Mouse (Mus musculus): ENCODE data around the gene Mpped1. TPM values are rescaled to one million over a fixed set of nuclear protein-coding genes. Genes with fewer than 3 reads are reported as not detected.

Mpped1 gene
- total RNA-seq, 2 experiments from 2014 or later: not detected

DNA sequence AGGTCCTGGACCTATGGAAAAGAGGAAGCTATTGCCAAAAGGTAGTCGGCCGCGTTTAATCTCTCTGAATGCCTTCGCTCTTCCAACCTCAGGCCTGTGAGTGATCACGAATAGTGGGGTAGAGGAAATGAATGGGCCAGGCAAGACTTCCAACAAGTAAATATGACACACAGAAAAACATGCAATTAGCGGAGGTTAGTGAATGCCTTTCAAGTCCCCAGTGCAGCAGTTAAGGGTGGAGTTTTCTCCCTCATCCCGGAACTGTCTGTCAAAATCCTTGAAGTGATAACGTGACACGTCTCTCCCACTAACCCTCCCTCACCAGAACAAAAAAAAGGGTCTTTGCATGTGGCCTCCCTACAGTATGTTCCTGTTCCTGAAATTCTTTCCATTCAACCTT lies 3.0 kb downstream of the Mpped1 start:
- intact Hi-C loops (cut with DNase I): no loop called here
- DNase-seq: no peak

DNA sequence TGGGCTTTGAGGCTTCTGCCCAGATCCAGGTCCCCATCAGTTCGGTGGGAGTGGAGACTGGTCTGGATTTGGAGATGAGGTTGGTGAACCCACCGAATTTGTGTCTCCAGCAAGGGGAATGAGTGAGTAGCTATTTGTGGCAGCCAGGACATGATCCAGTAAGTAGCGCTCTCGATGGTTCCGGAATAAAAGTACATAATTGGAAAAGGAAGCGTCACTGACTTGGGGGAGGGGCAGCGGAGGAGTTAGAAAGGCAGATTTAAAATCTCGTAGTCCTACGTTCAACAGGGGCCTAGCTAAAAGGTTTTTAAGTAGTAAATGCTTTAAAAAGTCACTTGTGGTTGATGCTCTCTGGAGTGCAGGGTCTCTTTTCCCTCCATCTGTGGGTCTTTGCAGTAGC lies 5.5 kb downstream of the Mpped1 start:
- intact Hi-C loops (cut with DNase I): no loop called here
- DNase-seq: no peak

- intact Hi-C loops (cut with DNase I): no loop called here
- DNase-seq: no peak
These were observed 9.8 kb downstream of the Mpped1 start for GRCm38 (mm10) chr15:83789046-83789445.

GRCm38 (mm10) chr15:83796924-83797323 lies 17.7 kb downstream of the Mpped1 start:
- DNase-seq: no peak
- intact Hi-C loops (cut with DNase I): no loop called here

DNA sequence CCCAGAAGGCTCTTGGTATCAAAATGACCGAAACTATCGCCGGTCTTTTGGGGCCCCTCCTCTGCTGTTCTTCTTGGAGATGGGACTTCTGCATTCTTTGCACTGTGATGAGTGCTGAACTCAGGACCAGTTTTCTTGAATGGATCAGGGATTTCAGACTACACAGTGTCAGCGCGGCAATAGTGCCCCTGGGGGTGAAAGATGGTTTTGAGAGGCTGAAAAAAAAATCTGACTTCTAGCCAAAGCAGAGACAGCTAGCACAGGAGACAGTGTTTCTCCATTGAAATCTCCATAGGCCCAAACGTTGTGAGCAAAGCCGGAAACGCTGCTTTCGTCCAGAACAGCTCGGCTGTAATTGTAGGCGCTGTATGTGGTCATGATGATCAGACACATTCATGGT lies 19.7 kb downstream of the Mpped1 start:
- intact Hi-C loops (cut with DNase I): no loop called here
- DNase-seq: no peak

GRCm38 (mm10) chr15:83801011-83801410 lies 21.7 kb downstream of the Mpped1 start:
- DNase-seq: no peak
- intact Hi-C loops (cut with DNase I): no loop called here

GRCm38 (mm10) chr15:83814106-83814505 lies 34.8 kb downstream of the Mpped1 start:
- no peak for DNase-seq
- intact Hi-C loops (cut with DNase I): no loop called here

- no peak for DNase-seq
- intact Hi-C loops (cut with DNase I): no loop called here
These were observed 48.7 kb downstream of the Mpped1 start for GRCm38 (mm10) chr15:83828011-83828410.

- DNase-seq: no peak
- intact Hi-C loops (cut with DNase I): no loop called here
These were observed 50.0 kb downstream of the Mpped1 start for GRCm38 (mm10) chr15:83829226-83829625.

DNA sequence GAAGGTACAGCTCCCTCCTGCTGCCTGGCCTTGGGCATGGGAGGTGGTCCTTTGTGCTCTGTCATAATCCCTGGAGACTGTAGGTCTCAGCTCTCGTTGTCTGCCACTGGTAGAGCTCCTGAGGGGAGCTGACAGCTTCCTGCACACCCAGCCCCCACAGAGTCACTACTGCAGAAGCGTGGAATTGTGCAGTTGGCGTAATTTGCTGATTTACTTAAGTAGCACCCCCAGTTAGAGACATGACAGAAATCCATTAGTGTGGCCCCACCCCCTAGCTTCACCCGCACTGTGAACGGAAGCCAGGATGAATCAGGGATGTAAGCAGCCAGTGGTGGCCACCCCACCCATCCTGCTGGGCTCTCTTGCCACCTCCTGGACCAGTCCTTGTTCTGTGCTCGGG lies 53.0 kb downstream of the Mpped1 start:
- no peak for DNase-seq
- intact Hi-C loops (cut with DNase I): no loop called here

GRCm38 (mm10) chr15:83840950-83841719 lies 61.9 kb downstream of the Mpped1 start:
- DNase-seq: no peak
- intact Hi-C loops (cut with DNase I): no loop called here

DNA sequence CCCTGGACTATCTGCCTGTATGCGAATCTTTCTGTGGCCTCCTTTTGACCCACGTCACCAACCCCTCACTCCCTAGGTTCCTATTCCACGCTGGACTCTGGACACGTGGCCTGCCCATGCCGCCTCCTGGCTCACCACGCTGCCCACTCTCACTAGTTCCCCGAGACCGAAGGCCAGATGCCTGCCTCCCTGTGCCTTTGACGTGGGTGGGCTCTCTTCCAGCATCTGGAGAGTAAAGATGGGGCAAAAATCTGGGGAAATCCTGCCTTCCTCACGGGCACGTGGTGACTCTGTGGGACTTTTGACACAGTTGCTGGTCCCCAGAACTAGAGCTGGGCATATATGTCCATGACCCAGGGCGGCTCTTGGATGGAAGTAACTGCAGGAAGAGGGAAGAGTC lies 63.2 kb downstream of the Mpped1 start:
- intact Hi-C loops (cut with DNase I): no loop called here

DNA sequence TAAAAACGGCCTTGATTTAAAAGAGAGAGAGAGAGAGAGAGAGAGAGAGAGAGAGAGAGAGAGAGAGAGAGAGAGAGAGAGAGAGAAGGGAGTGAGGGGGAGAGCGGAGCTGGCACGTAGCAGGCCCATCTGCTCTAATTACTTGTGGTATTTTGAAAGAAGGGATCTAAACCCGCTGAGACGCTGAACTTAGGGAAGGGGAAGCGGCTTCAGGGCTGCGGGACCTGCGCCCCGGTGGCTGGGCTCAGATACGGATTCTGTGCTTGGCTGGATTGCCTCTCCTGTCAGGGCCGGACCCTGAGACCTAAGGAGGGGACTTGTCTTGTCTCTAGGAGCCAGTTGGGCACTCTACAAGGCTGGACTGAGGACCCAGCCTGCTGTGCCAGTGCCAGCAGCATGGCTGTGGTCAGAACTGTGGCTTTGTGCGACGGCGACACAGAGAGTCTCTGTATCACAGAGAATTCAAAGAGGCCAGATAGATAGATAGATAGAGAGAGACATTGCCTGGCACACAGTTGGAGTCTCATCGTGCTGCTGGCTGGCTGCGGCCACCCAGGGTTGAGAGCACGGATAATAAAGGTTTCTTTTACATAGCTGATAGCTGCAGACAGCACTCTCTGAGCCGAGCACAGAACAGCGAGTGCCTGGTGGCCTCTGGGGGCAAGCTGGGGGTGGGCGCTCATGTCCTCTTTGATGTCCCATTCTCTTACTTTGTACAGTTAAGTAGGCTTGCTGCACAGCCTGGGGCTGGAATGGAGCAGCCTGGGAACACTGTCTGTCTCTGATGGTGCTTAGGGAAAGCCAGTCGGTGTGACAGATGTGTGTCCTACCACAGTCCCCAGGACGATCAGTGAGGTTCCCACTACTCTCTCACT lies 63.9 kb downstream of the Mpped1 start:
- DNase-seq: no peak
- intact Hi-C loops (cut with DNase I): no loop called here

More for the DNA sequence above, 63.2 kb downstream of the Mpped1 start:
- DNase-seq: no peak

DNA sequence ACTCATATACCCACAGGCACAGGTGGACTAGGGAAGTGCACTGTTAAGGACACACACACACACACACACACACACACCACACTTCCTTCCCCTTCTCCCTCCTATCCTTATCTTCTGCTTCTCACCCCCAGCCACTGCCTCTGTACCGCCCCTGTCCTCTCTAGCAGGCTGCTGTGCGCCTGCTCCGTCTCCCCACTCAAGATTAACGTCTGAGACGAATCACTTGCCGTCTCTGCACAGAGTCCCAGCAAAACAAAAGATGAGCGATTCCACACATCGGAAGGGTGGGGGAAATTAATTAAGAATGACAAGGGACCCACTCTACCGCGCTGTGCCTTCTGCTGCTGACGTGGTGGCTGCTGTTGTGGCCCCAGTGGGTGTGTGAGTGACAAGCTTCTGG lies 66.5 kb downstream of the Mpped1 start:
- DNase-seq: no peak
- intact Hi-C loops (cut with DNase I): no loop called here

- intact Hi-C loops (cut with DNase I): no loop called here
- DNase-seq: no peak
These were observed 67.3 kb downstream of the Mpped1 start for GRCm38 (mm10) chr15:83846592-83846991.

DNA sequence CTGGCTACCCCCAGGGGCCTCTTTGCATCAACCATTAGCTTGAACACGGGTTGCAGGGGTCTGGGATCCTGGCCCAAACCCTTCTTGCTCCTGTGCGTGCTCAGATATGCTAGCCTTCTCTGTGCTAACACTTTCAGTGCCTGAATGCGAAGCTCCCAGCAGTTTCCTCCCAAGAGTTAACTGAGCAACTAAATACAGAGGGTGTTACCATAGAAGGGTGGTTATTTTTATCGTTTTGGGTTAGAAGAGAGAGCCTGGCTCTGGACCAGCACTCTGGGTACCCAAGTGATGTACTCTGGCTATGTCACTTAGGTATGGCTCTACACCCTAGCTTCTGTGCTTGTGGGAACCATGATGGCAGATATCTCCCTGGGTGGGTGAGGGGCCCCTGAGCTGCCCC lies 68.2 kb downstream of the Mpped1 start:
- intact Hi-C loops (cut with DNase I): no loop called here
- DNase-seq: no peak

GRCm38 (mm10) chr15:83848193-83848592 lies 68.9 kb downstream of the Mpped1 start:
- intact Hi-C loops (cut with DNase I): no loop called here
- no peak for DNase-seq

DNA sequence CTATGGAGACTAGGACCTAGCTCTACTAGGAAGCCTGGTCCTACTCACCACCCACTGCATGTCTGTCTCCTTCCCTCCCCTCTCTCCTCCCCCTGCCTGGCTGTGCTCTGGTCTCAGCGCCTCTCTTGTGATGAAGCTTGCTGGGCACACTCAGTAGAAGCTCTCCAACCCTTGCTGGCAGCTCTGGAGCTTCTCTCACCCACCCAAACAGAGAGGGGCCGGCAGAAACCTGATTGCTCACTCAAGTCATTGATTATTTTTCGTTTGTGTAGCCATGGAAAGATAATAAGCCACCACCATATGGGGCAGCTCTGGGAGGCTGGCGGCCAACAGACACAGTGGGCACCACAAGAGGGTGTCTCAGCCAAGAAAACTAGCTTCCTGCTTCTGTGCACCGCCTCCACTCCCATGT lies 74.1 kb downstream of the Mpped1 start:
- no peak for DNase-seq
- intact Hi-C loops (cut with DNase I): no loop called here

- peak; percentile 64 to 65 for DNase-seq
- intact Hi-C loops (cut with DNase I): loop anchor here (1.0 to 5.0 kb wide), 2 partner anchors 140 to 196 kb away; no protein-coding TSS in a partner anchor
These were observed 77.9 kb downstream of the Mpped1 start for GRCm38 (mm10) chr15:83857129-83857528.

GRCm38 (mm10) chr15:83865626-83866025 lies 86.4 kb downstream of the Mpped1 start:
- intact Hi-C loops (cut with DNase I): no loop called here

DNA sequence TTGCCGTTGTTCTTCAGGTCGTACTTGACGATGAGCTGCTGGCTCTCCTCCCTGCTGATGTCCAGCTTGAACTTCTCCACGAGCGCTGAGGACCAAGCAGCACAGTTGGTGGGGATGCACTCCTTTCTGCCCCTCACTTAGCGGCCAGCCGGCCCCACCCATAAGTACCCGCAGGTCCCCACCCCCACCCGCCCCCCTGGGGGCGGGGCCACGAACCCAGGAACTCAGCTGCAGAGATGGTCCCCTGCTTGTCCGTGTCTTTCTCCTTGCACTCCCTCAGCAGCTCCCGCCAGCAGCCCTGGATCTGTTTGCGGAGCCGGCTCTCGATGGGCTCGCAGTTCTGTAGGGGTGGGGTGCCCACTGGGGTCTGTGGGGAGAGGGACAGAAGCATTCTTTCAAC lies 91.7 kb downstream of the Mpped1 start:
- intact Hi-C loops (cut with DNase I): no loop called here
- DNase-seq: no peak

More at GRCm38 (mm10) chr15:83865626-83866025, 86.4 kb downstream of the Mpped1 start:
- DNase-seq: no peak

All from gastrocnemius, postnatal 36 days (tissue).